Mouse (Mus musculus): ENCODE data around the gene B4galt2. TPM values are rescaled to one million over a fixed set of nuclear protein-coding genes. Genes with fewer than 3 reads are reported as not detected.

The B4galt2 gene
- polyA plus RNA-seq, 1 experiment from 2014 or later: 11.9 TPM

DNA sequence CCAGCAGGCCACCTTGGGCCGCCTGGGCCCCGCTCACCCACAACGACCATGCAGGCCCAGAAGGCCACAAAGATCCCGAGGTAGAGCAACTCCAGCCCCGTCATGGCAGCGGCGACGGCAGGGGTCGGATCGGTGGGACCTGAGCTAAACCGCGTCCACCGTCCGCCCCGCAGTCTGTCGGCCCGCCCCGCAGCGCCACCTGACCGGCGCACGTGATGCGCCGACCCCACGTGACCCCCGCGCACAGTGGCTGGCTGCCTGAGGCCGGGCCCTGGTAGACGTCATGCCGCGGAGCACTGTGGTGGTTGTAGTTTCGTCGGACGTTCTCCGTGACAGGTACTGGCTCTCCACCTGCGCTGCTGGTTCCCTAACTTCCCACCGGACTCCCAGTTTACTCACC is 3.8 kb upstream of the B4galt2 start, which contains the start of gene Atp6v0b:
Gene Atp6v0b (minus strand): TSS at position 201 of the 400 bp plus-strand sequence.
- ATAC-seq (ENCODE audit: low FRiP score, low TSS enrichment): peak; percentile 92
- TF ChIP-seq CTCF (IDR thresholded peaks at IDR 0.05; ENCODE audit: low read depth) (no peak), EP300 (optimal IDR thresholded peaks at IDR 0.05) (no peak)

DNA sequence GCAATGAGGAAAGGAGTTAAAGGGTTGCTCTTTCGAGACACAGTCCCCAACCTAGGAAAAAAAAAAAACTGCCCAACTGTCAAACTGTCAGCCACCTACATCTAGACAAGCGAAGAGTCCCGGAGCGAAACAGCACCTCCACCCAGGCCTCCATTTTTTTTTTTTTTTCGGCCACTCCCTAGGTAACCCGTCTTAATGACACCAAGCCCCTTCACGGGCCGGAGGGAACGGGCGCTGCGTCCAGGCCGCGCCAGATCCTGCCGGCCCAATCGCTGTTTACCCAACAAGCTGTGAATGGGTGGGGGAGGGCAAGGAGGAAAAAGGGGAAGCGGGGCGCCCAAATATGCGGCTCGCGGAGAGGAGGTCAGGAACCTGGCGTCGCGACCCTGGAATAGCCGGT is 3.4 kb upstream of the B4galt2 start:
- peak overlapping the region; percentile 77 for H3K27ac ChIP-seq (replicated peaks)
- under 1% methylated on average over 23 of the region's 24 CpGs for WGBS
- peak; percentile 32 for DNase-seq (ENCODE audit: low spot score)
- no peak for TF ChIP-seq EP300 (optimal IDR thresholded peaks at IDR 0.05)
- no peak for TF ChIP-seq CTCF (IDR thresholded peaks at IDR 0.05; ENCODE audit: low read depth)
- peak overlapping the region; percentile 95 for H3K4me3 ChIP-seq (ENCODE audit: low read depth, low read length)
- ATAC-seq (ENCODE audit: low FRiP score, low TSS enrichment): 0 out of 2 replicates have a peak, but pooled peaks have one; percentile 0
- no peaks in the 10 kb centered on the region for H3K9me3 ChIP-seq (ENCODE audit: control insufficient read depth, low read length)
- no peaks in the 10 kb centered on the region for H3K27me3 ChIP-seq (ENCODE audit: control insufficient read depth, insufficient read depth, low read length)
- peak overlapping the region; percentile 89 for H3K9ac ChIP-seq (ENCODE audit: low read length)
- H3K4me1 ChIP-seq (replicated peaks; ENCODE audit: control insufficient read depth, insufficient read depth): peaks cover 11% of the 10 kb centered on the region; the same call in 1 of the 2 replicates
- 0 out of 2 replicates have a peak, but pooled peaks cover 6% of the 10 kb centered on the region for H3K36me3 ChIP-seq (ENCODE audit: control insufficient read depth, insufficient read depth, low read length)
- peak overlapping the region; percentile 99 for H3K4me2 ChIP-seq (replicated peaks; ENCODE audit: low read depth)

More for the DNA sequence above, 3.8 kb upstream of the B4galt2 start, which contains the start of gene Atp6v0b:
- under 1% methylated on average over 30 of the region's 37 CpGs for WGBS
- Histone ChIP-seq H3K9me3 (ENCODE audit: control insufficient read depth, low read length) (no peaks in the 10 kb centered on the region), H3K9ac (ENCODE audit: low read length) (peak within 1 kb of the TSS; percentile 89), H3K4me3 (ENCODE audit: low read depth, low read length) (peak within 1 kb of the TSS; percentile 95), H3K36me3 (ENCODE audit: control insufficient read depth, insufficient read depth, low read length) (0 out of 2 replicates have a peak, but pooled peaks cover 6% of the 10 kb centered on the region), H3K4me1 (replicated peaks; ENCODE audit: control insufficient read depth, insufficient read depth) (peaks cover 11% of the 10 kb centered on the region; the same call in 1 of the 2 replicates), H3K27ac (replicated peaks) (peak within 1 kb of the TSS; percentile 77), H3K4me2 (replicated peaks; ENCODE audit: low read depth) (peak within 1 kb of the TSS; percentile 99), H3K27me3 (ENCODE audit: control insufficient read depth, insufficient read depth, low read length) (no peaks in the 10 kb centered on the region)
- peak; percentile 96 for DNase-seq (ENCODE audit: low spot score)

DNA sequence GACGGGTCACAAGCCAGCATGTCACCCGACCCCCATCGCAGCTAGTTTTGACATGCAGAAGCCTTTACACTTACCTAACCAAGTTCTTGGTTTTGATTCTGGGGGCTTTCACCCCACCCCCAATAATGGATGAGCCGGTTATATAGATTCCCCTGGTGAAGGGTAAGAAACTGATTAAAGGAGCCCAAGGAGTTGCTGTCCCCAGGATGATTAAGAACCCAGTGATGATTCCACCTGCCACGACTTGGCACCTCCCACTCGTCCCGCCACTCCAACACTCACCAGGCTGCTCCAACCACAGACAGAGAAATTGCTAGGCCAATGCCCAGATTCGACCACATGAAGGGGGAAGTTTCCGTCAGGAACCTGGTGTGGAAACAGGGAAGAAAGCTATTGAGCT is 2.7 kb upstream of the B4galt2 start:
- 0 out of 2 replicates have a peak, but pooled peaks cover 6% of the 10 kb centered on the region for H3K36me3 ChIP-seq (ENCODE audit: control insufficient read depth, insufficient read depth, low read length)
- 74% methylated on average over 9 of the region's 9 CpGs for WGBS
- DNase-seq (ENCODE audit: low spot score) (no peak), ATAC-seq (ENCODE audit: low FRiP score, low TSS enrichment) (no peak)
- H3K27ac ChIP-seq (replicated peaks): no peak overlapping the region
- H3K4me2 ChIP-seq (replicated peaks; ENCODE audit: low read depth): peak overlapping the region; percentile 99
- H3K4me1 ChIP-seq (replicated peaks; ENCODE audit: control insufficient read depth, insufficient read depth): peaks cover 9% of the 10 kb centered on the region; the same call in 1 of the 2 replicates
- no peak overlapping the region for H3K9ac ChIP-seq (ENCODE audit: low read length)
- TF ChIP-seq CTCF (IDR thresholded peaks at IDR 0.05; ENCODE audit: low read depth) (no peak), EP300 (optimal IDR thresholded peaks at IDR 0.05) (no peak)
- peak overlapping the region; percentile 95; the same call in 1 of the 2 replicates for H3K4me3 ChIP-seq (ENCODE audit: low read depth, low read length)
- H3K27me3 ChIP-seq (ENCODE audit: control insufficient read depth, insufficient read depth, low read length): no peaks in the 10 kb centered on the region
- no peaks in the 10 kb centered on the region for H3K9me3 ChIP-seq (ENCODE audit: control insufficient read depth, low read length)

DNA sequence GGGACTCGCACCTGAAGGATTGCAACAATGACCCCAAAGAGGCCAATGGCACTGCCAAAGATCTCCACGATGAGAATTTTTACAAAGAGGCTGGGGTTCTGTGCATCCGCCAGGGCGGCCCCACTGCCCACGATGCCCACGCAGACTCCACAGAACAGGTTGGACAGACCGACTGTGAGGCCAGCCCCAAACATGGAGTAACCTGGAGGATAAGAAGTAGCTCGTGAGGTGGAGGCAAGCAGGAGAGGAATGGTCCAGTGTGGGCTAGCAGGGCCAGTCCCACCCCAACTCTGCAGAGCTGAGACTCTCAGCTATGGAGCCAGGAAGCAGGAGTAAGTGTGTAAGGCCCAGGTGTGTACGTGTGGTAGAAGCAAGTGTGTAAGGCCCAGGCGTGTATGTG is 1.8 kb upstream of the B4galt2 start:
- H3K4me2 ChIP-seq (replicated peaks; ENCODE audit: low read depth): no peak overlapping the region
- DNase-seq (ENCODE audit: low spot score): no peak
- no peak overlapping the region for H3K9ac ChIP-seq (ENCODE audit: low read length)
- no peaks in the 10 kb centered on the region for H3K27me3 ChIP-seq (ENCODE audit: control insufficient read depth, insufficient read depth, low read length)
- no peak overlapping the region for H3K4me3 ChIP-seq (ENCODE audit: low read depth, low read length)
- peaks cover 9% of the 10 kb centered on the region; the same call in 1 of the 2 replicates for H3K4me1 ChIP-seq (replicated peaks; ENCODE audit: control insufficient read depth, insufficient read depth)
- TF ChIP-seq CTCF (IDR thresholded peaks at IDR 0.05; ENCODE audit: low read depth): no peak
- TF ChIP-seq EP300 (optimal IDR thresholded peaks at IDR 0.05): no peak
- 93% methylated on average over 10 of the region's 10 CpGs for WGBS
- no peaks in the 10 kb centered on the region for H3K9me3 ChIP-seq (ENCODE audit: control insufficient read depth, low read length)
- H3K27ac ChIP-seq (replicated peaks): no peak overlapping the region
- 0 out of 2 replicates have a peak, but pooled peaks cover 6% of the 10 kb centered on the region for H3K36me3 ChIP-seq (ENCODE audit: control insufficient read depth, insufficient read depth, low read length)
- ATAC-seq (ENCODE audit: low FRiP score, low TSS enrichment): no peak

DNA sequence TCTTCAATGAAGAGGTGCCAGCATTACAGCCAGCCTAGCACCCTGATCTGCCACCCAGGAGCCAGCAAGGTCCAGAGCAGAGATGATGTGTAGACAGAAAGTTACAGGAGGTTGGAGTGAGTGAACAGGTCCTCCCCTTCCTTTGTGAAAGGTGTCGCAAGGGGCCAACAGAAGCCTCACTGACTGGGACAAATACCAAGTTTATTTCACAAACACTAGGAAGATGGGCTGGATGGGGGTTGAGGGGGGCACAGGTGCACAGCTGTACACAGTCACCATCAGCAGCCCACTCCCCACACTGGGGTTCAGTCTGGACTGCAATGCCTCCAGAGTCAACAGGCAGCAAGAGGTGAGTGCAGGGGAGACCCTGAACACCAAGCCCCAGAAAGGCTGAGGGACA is 859 bp upstream of the B4galt2 start:
- no peak overlapping the region for H3K4me3 ChIP-seq (ENCODE audit: low read depth, low read length)
- no peaks in the 10 kb centered on the region for H3K27me3 ChIP-seq (ENCODE audit: control insufficient read depth, insufficient read depth, low read length)
- H3K4me1 ChIP-seq (replicated peaks; ENCODE audit: control insufficient read depth, insufficient read depth): peaks cover 9% of the 10 kb centered on the region; the same call in 1 of the 2 replicates
- peak overlapping the region; percentile 92; the same call in 1 of the 2 replicates for H3K4me2 ChIP-seq (replicated peaks; ENCODE audit: low read depth)
- H3K9ac ChIP-seq (ENCODE audit: low read length): no peak overlapping the region
- no peak for TF ChIP-seq CTCF (IDR thresholded peaks at IDR 0.05; ENCODE audit: low read depth)
- no peak for TF ChIP-seq EP300 (optimal IDR thresholded peaks at IDR 0.05)
- WGBS: 73% methylated on average over 1 of the region's 1 CpGs
- H3K36me3 ChIP-seq (ENCODE audit: control insufficient read depth, insufficient read depth, low read length): 0 out of 2 replicates have a peak, but pooled peaks cover 6% of the 10 kb centered on the region
- no peak overlapping the region for H3K27ac ChIP-seq (replicated peaks)
- DNase-seq (ENCODE audit: low spot score) (no peak), ATAC-seq (ENCODE audit: low FRiP score, low TSS enrichment) (no peak)
- no peaks in the 10 kb centered on the region for H3K9me3 ChIP-seq (ENCODE audit: control insufficient read depth, low read length)

DNA sequence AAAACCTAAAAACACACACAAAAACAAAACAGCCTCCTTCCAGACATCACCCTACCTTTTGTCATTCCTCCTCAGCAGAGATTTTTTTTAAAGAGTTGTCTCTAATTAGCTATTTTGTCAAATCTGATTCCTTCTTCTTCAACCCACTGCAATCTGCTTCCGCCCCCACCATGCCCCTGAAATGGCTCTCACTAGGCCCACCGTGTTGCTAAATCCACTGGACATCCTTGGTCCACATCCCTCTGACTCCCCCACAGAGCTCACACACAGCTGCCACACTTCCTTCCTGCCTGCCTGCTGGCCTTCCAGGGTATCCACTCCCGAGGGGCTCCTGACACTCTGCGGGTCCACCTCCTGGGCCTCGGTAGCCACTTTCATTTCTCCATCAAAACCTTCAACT is 4.6 kb downstream of the B4galt2 start:
- DNase-seq (ENCODE audit: low spot score) (no peak), ATAC-seq (ENCODE audit: low FRiP score, low TSS enrichment) (no peak)
- no peak overlapping the region for H3K4me2 ChIP-seq (replicated peaks; ENCODE audit: low read depth)
- no peak overlapping the region for H3K27ac ChIP-seq (replicated peaks)
- H3K36me3 ChIP-seq (ENCODE audit: control insufficient read depth, insufficient read depth, low read length): no peaks in the 10 kb centered on the region; the same call in 1 of the 2 replicates
- TF ChIP-seq EP300 (optimal IDR thresholded peaks at IDR 0.05): no peak
- no peak for TF ChIP-seq CTCF (IDR thresholded peaks at IDR 0.05; ENCODE audit: low read depth)
- H3K4me3 ChIP-seq (ENCODE audit: low read depth, low read length): no peak overlapping the region
- peaks cover 3% of the 10 kb centered on the region; the same call in 1 of the 2 replicates for H3K4me1 ChIP-seq (replicated peaks; ENCODE audit: control insufficient read depth, insufficient read depth)
- H3K9me3 ChIP-seq (ENCODE audit: control insufficient read depth, low read length): no peaks in the 10 kb centered on the region
- H3K27me3 ChIP-seq (ENCODE audit: control insufficient read depth, insufficient read depth, low read length): no peaks in the 10 kb centered on the region
- WGBS: 85% methylated on average over 5 of the region's 5 CpGs
- no peak overlapping the region for H3K9ac ChIP-seq (ENCODE audit: low read length)
